Mouse (Mus musculus): Measurements from ENCODE around the gene Cdkl3.

DNA sequence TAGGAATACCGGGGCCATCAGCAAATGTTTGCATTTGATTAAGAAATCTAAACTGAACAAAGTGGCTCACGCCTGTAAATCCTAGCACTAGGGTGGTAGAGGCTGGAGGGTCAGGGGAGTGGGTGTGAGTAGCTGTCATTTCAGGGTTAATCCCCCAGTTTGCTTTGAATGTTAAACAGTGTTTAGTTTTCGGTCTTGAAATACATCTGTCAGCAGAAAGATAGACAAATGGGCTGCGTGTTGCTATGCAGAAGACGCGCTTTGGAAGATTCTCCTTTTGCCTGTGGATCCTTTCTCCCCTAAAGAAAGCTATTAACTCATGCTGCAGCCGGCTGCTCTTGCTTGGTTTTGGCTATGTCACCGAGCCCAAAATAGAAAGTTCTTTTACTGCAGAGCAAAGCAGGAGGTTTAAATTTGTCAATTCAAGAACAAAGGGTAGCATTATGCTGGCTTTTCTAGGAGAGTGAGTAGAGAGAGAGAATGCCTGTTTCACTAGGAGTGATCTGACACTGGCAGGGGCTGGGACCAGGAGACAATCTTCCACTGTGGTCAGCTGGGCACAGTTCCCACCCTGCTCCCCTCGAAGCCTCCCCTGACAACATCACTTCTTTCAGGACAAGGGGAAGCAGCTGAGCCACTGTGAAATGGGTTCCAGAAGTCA is 82.3 kb downstream of the Cdkl3 start:
- TF ChIP-seq GATA1 (IDR thresholded peaks at IDR 0.05; ENCODE audit: borderline replicate concordance, low read length) (no peak), FLI1 (IDR thresholded peaks at IDR 0.05; ENCODE audit: low read length) (no peak)

All from megakaryocyte, embryonic 14.5 days (primary cell).